Mouse (Mus musculus) adrenal gland, postnatal 10 days (tissue): ENCODE results near the gene Lrp11. TPM values are rescaled to one million over a fixed set of nuclear protein-coding genes. Genes with fewer than 3 reads are reported as not detected.
A peak's percentile ranks its signal among the peaks of the same experiment; 100 is the strongest.

Experiments used
- DNase-seq: peaks from one replicate; pipeline ENCODE4 v3.0.0; 2021; ENCODE audit warnings: mixed read lengths
- total RNA-seq, 2 experiments: library from RNA; stranded (reverse); gene quantifications; 2 replicates each; pipeline ENCODE4 v1.2.3; 2021

Gene Lrp11
- total RNA-seq, 2 experiments from 2014 or later, result 12.9 to 16.5 TPM

- DNase-seq, result no peak
These were observed 34.4 kb downstream of the Lrp11 start for GRCm38 (mm10) chr10:7623861-7624518.

- no peak for DNase-seq
These were observed 39.5 kb downstream of the Lrp11 start for GRCm38 (mm10) chr10:7629092-7629491.

GRCm38 (mm10) chr10:7630286-7630685 lies 40.7 kb downstream of the Lrp11 start:
- DNase-seq, result no peak

GRCm38 (mm10) chr10:7630951-7631720 lies 41.5 kb downstream of the Lrp11 start:
- no peak for DNase-seq

GRCm38 (mm10) chr10:7640366-7640765 lies 50.8 kb downstream of the Lrp11 start:
- no peak for DNase-seq

GRCm38 (mm10) chr10:7645911-7646310 lies 56.3 kb downstream of the Lrp11 start:
- no peak for DNase-seq

GRCm38 (mm10) chr10:7649059-7649458 lies 59.5 kb downstream of the Lrp11 start:
- DNase-seq, result no peak

GRCm38 (mm10) chr10:7651057-7651456 lies 61.5 kb downstream of the Lrp11 start:
- DNase-seq, result no peak

- peak; percentile 85 for DNase-seq
These were observed 73.0 kb downstream of the Lrp11 start for GRCm38 (mm10) chr10:7662471-7663141.

- DNase-seq, result peak; percentile 97
These were observed 73.8 kb downstream of the Lrp11 start for GRCm38 (mm10) chr10:7663159-7664026.

- DNase-seq, result no peak
These were observed 74.5 kb downstream of the Lrp11 start for GRCm38 (mm10) chr10:7664027-7664526.

- no peak for DNase-seq
These were observed 75.3 kb downstream of the Lrp11 start for GRCm38 (mm10) chr10:7664889-7665288.

- DNase-seq, result peak; percentile 93
These were observed 77.8 kb downstream of the Lrp11 start, which contains the start of gene Nup43 for GRCm38 (mm10) chr10:7667342-7667802. TSS of gene Nup43 (plus strand) at chr10:7667503.

- no peak for DNase-seq
These were observed 84.1 kb downstream of the Lrp11 start for GRCm38 (mm10) chr10:7673673-7674072.

Other genes starting within 250 kb of the Lrp11 start
- 10 to 100 TPM; 14.7 to 20.4 TPM for gene Ulbp1, start 116.2 kb upstream of the Lrp11 start, total RNA-seq
- 10 to 100 TPM; 11.7 to 14.4 TPM for gene Nup43, start 77.7 kb downstream of the Lrp11 start, total RNA-seq
- gene Pcmt1, start 91.3 kb downstream of the Lrp11 start, total RNA-seq, result 10 to 100 TPM; 66.8 to 71.3 TPM
- gene Lats1, start 91.4 kb downstream of the Lrp11 start, total RNA-seq, result 10 to 100 TPM; 45.2 to 47.0 TPM
- 10 to 100 TPM; 30.3 to 31.7 TPM for gene Katna1, start 136.2 kb downstream of the Lrp11 start, total RNA-seq
- 100 to 1,000 TPM; 206 to 214 TPM for gene Ginm1, start 203.0 kb downstream of the Lrp11 start, total RNA-seq
- 10 to 100 TPM; 22.8 to 25.0 TPM for gene Ppil4, start 203.1 kb downstream of the Lrp11 start, total RNA-seq
- gene Zc3h12d, start 242.7 kb downstream of the Lrp11 start, total RNA-seq, result 1 to 10 TPM in 1 of 2 experiments, under 1 TPM in 1; 1.00 to 1.1 TPM